Mouse (Mus musculus): ENCODE data around the gene Rcn3. TPM values are rescaled to one million over a fixed set of nuclear protein-coding genes. Genes with fewer than 3 reads are reported as not detected.

Rcn3 gene
- polyA plus RNA-seq, 1 experiment from 2014 or later, result 176 TPM

DNA sequence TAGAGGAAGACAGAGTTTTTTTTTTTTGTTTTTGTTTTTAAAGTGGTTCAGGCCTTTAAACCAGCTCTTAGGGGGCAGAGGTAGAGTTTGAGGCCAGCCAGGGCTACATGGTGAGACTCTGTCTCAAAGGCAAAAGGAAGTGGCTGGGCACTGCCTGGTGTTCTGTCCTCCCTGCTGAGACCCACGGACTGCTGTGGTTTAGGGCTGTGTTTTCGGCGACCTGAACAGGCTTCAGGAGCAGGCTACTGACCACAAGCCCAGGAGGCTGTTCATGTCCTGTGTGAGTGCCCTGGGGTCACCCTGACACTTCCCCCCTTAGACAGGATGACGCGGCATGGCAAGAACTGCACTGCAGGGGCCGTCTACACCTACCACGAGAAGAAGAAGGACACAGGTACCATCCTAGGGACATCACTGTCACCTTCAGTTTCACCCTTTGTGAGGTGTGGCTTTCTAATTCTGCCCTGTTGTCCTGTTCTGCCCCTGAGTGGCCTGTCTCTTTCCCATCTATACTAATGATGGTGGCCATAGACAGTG lies 18.8 kb downstream of the Rcn3 start:
- no peak overlapping the region for H3K27ac ChIP-seq (replicated peaks)
- no peaks in the 10 kb centered on the region for H3K27me3 ChIP-seq (ENCODE audit: control insufficient read depth, insufficient read depth, low read length)
- ATAC-seq (ENCODE audit: low FRiP score, low TSS enrichment) (no peak), DNase-seq (ENCODE audit: low spot score) (no peak)
- peaks cover 9% of the 10 kb centered on the region; the same call in 1 of the 2 replicates for H3K36me3 ChIP-seq (ENCODE audit: control insufficient read depth, insufficient read depth, low read length)
- H3K9me3 ChIP-seq (ENCODE audit: control insufficient read depth, low read length), result no peaks in the 10 kb centered on the region
- no peaks in the 10 kb centered on the region for H3K4me1 ChIP-seq (replicated peaks; ENCODE audit: control insufficient read depth, insufficient read depth)
- H3K4me3 ChIP-seq (ENCODE audit: low read depth, low read length), result no peak overlapping the region
- H3K9ac ChIP-seq (ENCODE audit: low read length), result no peak overlapping the region
- TF ChIP-seq EP300 (optimal IDR thresholded peaks at IDR 0.05) (no peak), CTCF (IDR thresholded peaks at IDR 0.05; ENCODE audit: low read depth) (no peak)
- H3K4me2 ChIP-seq (replicated peaks; ENCODE audit: low read depth), result no peak overlapping the region
- WGBS, result 85% methylated on average over 7 of the region's 7 CpGs

- WGBS, result 72% methylated on average over 2 of the region's 2 CpGs
- ATAC-seq (ENCODE audit: low FRiP score, low TSS enrichment), result no peak
- H3K4me2 ChIP-seq (replicated peaks; ENCODE audit: low read depth), result no peak overlapping the region
Measured at GRCm38 (mm10) chr7:45072230-45072629, 19.8 kb downstream of the Rcn3 start.

GRCm38 (mm10) chr7:45069671-45070070 lies 22.4 kb downstream of the Rcn3 start:
- DNase-seq (ENCODE audit: low spot score) (no peak), ATAC-seq (ENCODE audit: low FRiP score, low TSS enrichment) (no peak)
- Histone ChIP-seq H3K4me3 (ENCODE audit: low read depth, low read length) (no peak overlapping the region), H3K27me3 (ENCODE audit: control insufficient read depth, insufficient read depth, low read length) (no peaks in the 10 kb centered on the region), H3K36me3 (ENCODE audit: control insufficient read depth, insufficient read depth, low read length) (peaks cover 1% of the 10 kb centered on the region; the same call in 1 of the 2 replicates), H3K4me2 (replicated peaks; ENCODE audit: low read depth) (no peak overlapping the region), H3K9me3 (ENCODE audit: control insufficient read depth, low read length) (no peaks in the 10 kb centered on the region), H3K27ac (replicated peaks) (no peak overlapping the region), H3K9ac (ENCODE audit: low read length) (no peak overlapping the region), H3K4me1 (replicated peaks; ENCODE audit: control insufficient read depth, insufficient read depth) (no peaks in the 10 kb centered on the region)
- no peak for TF ChIP-seq EP300 (optimal IDR thresholded peaks at IDR 0.05)
- TF ChIP-seq CTCF (IDR thresholded peaks at IDR 0.05; ENCODE audit: low read depth), result no peak
- WGBS, result 83% methylated on average over 2 of the region's 2 CpGs

More at GRCm38 (mm10) chr7:45072230-45072629, 19.8 kb downstream of the Rcn3 start:
- Histone ChIP-seq H3K27me3 (ENCODE audit: control insufficient read depth, insufficient read depth, low read length) (no peaks in the 10 kb centered on the region), H3K9ac (ENCODE audit: low read length) (no peak overlapping the region), H3K36me3 (ENCODE audit: control insufficient read depth, insufficient read depth, low read length) (peaks cover 4% of the 10 kb centered on the region; the same call in 1 of the 2 replicates), H3K27ac (replicated peaks) (no peak overlapping the region), H3K9me3 (ENCODE audit: control insufficient read depth, low read length) (no peaks in the 10 kb centered on the region), H3K4me1 (replicated peaks; ENCODE audit: control insufficient read depth, insufficient read depth) (no peaks in the 10 kb centered on the region), H3K4me3 (ENCODE audit: low read depth, low read length) (no peak overlapping the region)
- no peak for DNase-seq (ENCODE audit: low spot score)
- TF ChIP-seq CTCF (IDR thresholded peaks at IDR 0.05; ENCODE audit: low read depth) (peak; percentile 64), EP300 (optimal IDR thresholded peaks at IDR 0.05) (no peak)

DNA sequence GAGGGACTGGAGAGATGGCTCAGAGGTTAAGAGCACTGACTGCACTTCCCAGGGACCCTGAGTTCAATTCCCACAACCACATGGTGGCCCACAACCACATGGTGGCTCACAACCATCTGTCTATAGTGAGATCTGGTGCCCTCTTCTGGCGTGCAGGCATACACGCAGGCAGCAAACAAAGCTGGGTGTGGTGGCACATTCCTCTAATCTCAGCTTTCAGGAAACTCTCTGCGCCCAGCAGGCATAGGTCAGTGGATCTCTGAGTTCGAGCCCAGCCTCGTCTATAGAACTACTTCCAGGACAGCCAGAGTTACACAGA lies 24.1 kb downstream of the Rcn3 start:
- H3K4me2 ChIP-seq (replicated peaks; ENCODE audit: low read depth), result no peak overlapping the region
- ATAC-seq (ENCODE audit: low FRiP score, low TSS enrichment) (peak; percentile 35), DNase-seq (ENCODE audit: low spot score) (peak; percentile 77)
- no peaks in the 10 kb centered on the region for H3K9me3 ChIP-seq (ENCODE audit: control insufficient read depth, low read length)
- H3K4me1 ChIP-seq (replicated peaks; ENCODE audit: control insufficient read depth, insufficient read depth), result no peaks in the 10 kb centered on the region
- H3K9ac ChIP-seq (ENCODE audit: low read length), result no peak overlapping the region
- WGBS, result 22% methylated on average over 5 of the region's 5 CpGs
- H3K27ac ChIP-seq (replicated peaks), result no peak overlapping the region
- no peaks in the 10 kb centered on the region for H3K27me3 ChIP-seq (ENCODE audit: control insufficient read depth, insufficient read depth, low read length)
- H3K36me3 ChIP-seq (ENCODE audit: control insufficient read depth, insufficient read depth, low read length), result 0 out of 2 replicates have a peak, but pooled peaks cover 2% of the 10 kb centered on the region
- TF ChIP-seq EP300 (optimal IDR thresholded peaks at IDR 0.05) (no peak), CTCF (IDR thresholded peaks at IDR 0.05; ENCODE audit: low read depth) (peak; percentile 85)
- H3K4me3 ChIP-seq (ENCODE audit: low read depth, low read length), result no peak overlapping the region

DNA sequence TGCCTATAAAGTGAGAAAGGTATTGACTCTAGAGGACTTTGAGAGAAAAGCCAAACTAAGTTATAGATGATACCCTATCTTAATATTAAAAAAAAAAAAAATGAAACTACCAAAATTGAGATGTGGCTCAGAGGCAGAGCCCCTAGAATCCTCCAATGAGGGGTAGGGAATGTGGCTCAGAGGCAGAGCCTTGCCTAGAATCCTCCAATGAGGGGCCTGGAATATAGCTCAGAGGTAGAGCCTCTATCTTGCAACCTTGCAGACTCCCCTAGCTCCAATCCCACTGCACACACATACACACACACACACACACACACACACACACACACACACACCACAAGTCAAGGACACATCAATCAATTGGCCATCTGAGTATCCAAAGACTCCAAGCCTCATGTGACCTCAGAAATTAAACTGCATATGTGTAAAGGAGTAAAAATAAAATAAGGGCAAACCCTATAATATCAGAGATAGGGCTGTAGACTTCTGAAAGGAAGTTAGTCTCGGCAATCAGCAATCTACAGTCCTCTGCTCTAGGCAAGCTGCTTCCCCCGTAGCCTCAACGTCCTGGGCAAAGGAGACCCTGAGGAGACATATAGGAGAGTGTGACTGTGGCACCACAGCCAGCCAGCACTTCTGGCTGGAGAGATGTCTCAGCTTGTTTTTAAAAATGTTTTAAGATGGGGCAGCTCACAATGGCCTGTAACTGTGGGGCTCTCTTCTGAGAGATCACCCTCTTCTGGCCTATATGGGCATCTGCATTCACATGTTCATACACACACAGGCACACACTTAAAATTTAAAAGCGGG lies 24.6 kb downstream of the Rcn3 start:
- no peak for DNase-seq (ENCODE audit: low spot score)
- Histone ChIP-seq H3K27ac (replicated peaks) (no peak overlapping the region), H3K4me3 (ENCODE audit: low read depth, low read length) (no peak overlapping the region), H3K36me3 (ENCODE audit: control insufficient read depth, insufficient read depth, low read length) (0 out of 2 replicates have a peak, but pooled peaks cover 2% of the 10 kb centered on the region), H3K27me3 (ENCODE audit: control insufficient read depth, insufficient read depth, low read length) (no peaks in the 10 kb centered on the region), H3K9ac (ENCODE audit: low read length) (no peak overlapping the region), H3K4me2 (replicated peaks; ENCODE audit: low read depth) (no peak overlapping the region), H3K9me3 (ENCODE audit: control insufficient read depth, low read length) (no peaks in the 10 kb centered on the region), H3K4me1 (replicated peaks; ENCODE audit: control insufficient read depth, insufficient read depth) (no peaks in the 10 kb centered on the region)
- WGBS, result 78% methylated on average over 4 of the region's 4 CpGs
- TF ChIP-seq EP300 (optimal IDR thresholded peaks at IDR 0.05) (no peak), CTCF (IDR thresholded peaks at IDR 0.05; ENCODE audit: low read depth) (no peak)
- ATAC-seq (ENCODE audit: low FRiP score, low TSS enrichment), result no peak; the same call in 1 of the 2 replicates
